Mouse (Mus musculus) liver, embryonic 14.5 days (tissue): ENCODE measurements around the gene Fbxo42. TPM values are rescaled to one million over a fixed set of nuclear protein-coding genes. Genes with fewer than 3 reads are reported as not detected.

ENCODE experiments used
- ATAC-seq: fragments of 200-750 bp; cut with Nextera tagmentation; 2 replicates; pipeline ENCODE4 v1.8.0; 2017; ENCODE audit warnings: moderate number of reproducible peaks, mild to moderate bottlenecking, moderate library complexity; ENCODE audit not compliant: insufficient read depth
- DNase-seq, 3 experiments: peaks; one replicate each; pipeline ENCODE4 v3.0.0-alpha.2; 2012 to 2013; ENCODE audit warnings: low read depth in 3 of 3, low spot score in 3 of 3
- H3K27ac ChIP-seq: fragments of 300-500 bp; sonication (generic); 2 replicates; pipeline ENCODE4 v1.5.1; 2014; ENCODE audit warnings: moderate library complexity, mild to moderate bottlenecking, control low read depth, inconsistent platforms
- H3K27me3 ChIP-seq: fragments of 300-500 bp; sonication (generic); 2 replicates; pipeline ENCODE4 v1.6.1; 2014; ENCODE audit warnings: mild to moderate bottlenecking, low read length, moderate library complexity; ENCODE audit not compliant: control insufficient read depth, insufficient read depth
- H3K36me3 ChIP-seq: fragments of 300-500 bp; sonication (generic); replicated peaks from 2 replicates; pipeline ENCODE4 v1.6.1; 2014; ENCODE audit warnings: low read depth; ENCODE audit not compliant: control insufficient read depth, insufficient read depth
- H3K4me1 ChIP-seq, 2 experiments: fragments of 200-500 bp in 1 of 2; fragments of 300-500 bp in 1 of 2; sonication (generic) in 1 of 2; replicated peaks; 2 replicates each; pipeline ENCODE4 v1.6.1; 2012 to 2014; ENCODE audit warnings: antibody characterized with exemption in 1 of 2, inconsistent platforms in 1 of 2, low read length in 1 of 2; ENCODE audit not compliant: control insufficient read depth in 2 of 2, insufficient read depth in 2 of 2
- H3K4me2 ChIP-seq: fragments of 300-500 bp; sonication (generic); 2 replicates; pipeline ENCODE4 v1.6.1; 2014; ENCODE audit warnings: low read depth, mild to moderate bottlenecking, control low read depth, moderate library complexity
- H3K4me3 ChIP-seq, 2 experiments: fragments of 200-500 bp in 1 of 2; fragments of 300-500 bp in 1 of 2; sonication (generic) in 1 of 2; 2 replicates each; pipeline ENCODE4 v1.5.1; 2012 to 2014; ENCODE audit warnings: low read depth in 2 of 2, low read length in 2 of 2, mild to moderate bottlenecking in 2 of 2, control low read depth in 1 of 2, inconsistent platforms in 1 of 2, moderate library complexity in 1 of 2; ENCODE audit not compliant: insufficient read depth in 1 of 2
- H3K9ac ChIP-seq: fragments of 300-500 bp; sonication (generic); replicated peaks from 2 replicates; pipeline ENCODE4 v1.6.1; 2014; ENCODE audit warnings: mild to moderate bottlenecking, control low read depth, moderate library complexity
- H3K9me3 ChIP-seq: fragments of 300-500 bp; sonication (generic); 2 replicates; pipeline ENCODE4 v1.6.1; 2016; ENCODE audit warnings: low read length, mixed read lengths; ENCODE audit not compliant: control insufficient read depth
- CTCF ChIP-seq: IDR thresholded peaks from 2 replicates; pipeline ENCODE4 v1.5.1; 2016; ENCODE audit warnings: antibody characterized with exemption, low read depth, control low read depth
- EP300 ChIP-seq: IDR thresholded peaks from 2 replicates; pipeline ENCODE4 v1.6.1; 2016; ENCODE audit warnings: antibody characterized with exemption, low read depth
- WGBS: fragments of 180-500 bp; shearing (Covaris S2); extraction: QIAGEN DNeasy Blood & Tissue Kit; methylation state at CpG from one replicate; pipeline ENCODE4 v1.1.7; 2014; ENCODE audit not compliant: insufficient replicate concordance; 5-methylcytosine and 5-hydroxymethylcytosine counted together
- polyA plus RNA-seq, 2 experiments: library from polyadenylated mRNA; depleted of rRNA in 1 of 2; stranded (reverse) in 1 of 2; unstranded in 1 of 2; fragments of >200 nt; fragmentation: Nextera tagmentation in 1 of 2; extraction: Ambion mirVana in 1 of 2; gene quantifications; 2 replicates each; pipeline versions ENCODE4 v1.2.1 to v1.2.3; 2012 to 2014

Gene Fbxo42
- polyA plus RNA-seq, 2 experiments = 8.3 to 17.6 TPM

GRCm38 (mm10) chr4:141240617-141241016 is 92.9 kb downstream of the Fbxo42 start:
- Histone ChIP-seq H3K4me2 (peak overlapping the region; percentile 55), H3K27me3 (peaks cover 67% of the 10 kb centered on the region), H3K4me1 (peaks cover 5 to 9% of the 10 kb centered on the region in 2 experiments), H3K27ac (no peak overlapping the region), H3K9me3 (no peaks in the 10 kb centered on the region), H3K36me3 (no peaks in the 10 kb centered on the region), H3K4me3 (no peak overlapping the region), H3K9ac (no peak overlapping the region)
- WGBS = 2% methylated on average over 14 of the region's 14 CpGs
- ATAC-seq (peak; percentile 46; the same call in 1 of the 2 replicates), DNase-seq (peak in 1 of 3 experiments; percentile 52)
- TF ChIP-seq EP300 = no peak

GRCm38 (mm10) chr4:141241861-141242260 is 94.1 kb downstream of the Fbxo42 start:
- H3K4me2 ChIP-seq = no peak overlapping the region

GRCm38 (mm10) chr4:141242651-141243241 is 95.0 kb downstream of the Fbxo42 start:
- DNase-seq (no peak), ATAC-seq (no peak)
- TF ChIP-seq EP300 = no peak
- no peak for TF ChIP-seq CTCF
- 9% methylated on average over 11 of the region's 11 CpGs for WGBS
- no peak overlapping the region for H3K4me3 ChIP-seq
- H3K27ac ChIP-seq = no peak overlapping the region
- H3K4me2 ChIP-seq = no peak overlapping the region
- H3K9ac ChIP-seq = no peak overlapping the region
- H3K27me3 ChIP-seq = peaks cover 86% of the 10 kb centered on the region
- no peaks in the 10 kb centered on the region for H3K36me3 ChIP-seq
- H3K9me3 ChIP-seq = no peaks in the 10 kb centered on the region
- H3K4me1 ChIP-seq = peaks cover 5 to 9% of the 10 kb centered on the region in 2 experiments

More at GRCm38 (mm10) chr4:141241861-141242260, 94.1 kb downstream of the Fbxo42 start:
- DNase-seq = no peak
- no peaks in the 10 kb centered on the region for H3K9me3 ChIP-seq
- no peak for ATAC-seq
- no peak overlapping the region for H3K9ac ChIP-seq
- peaks cover 77% of the 10 kb centered on the region for H3K27me3 ChIP-seq
- H3K4me3 ChIP-seq = no peak overlapping the region
- WGBS = 22% methylated on average over 15 of the region's 15 CpGs
- TF ChIP-seq CTCF (no peak), EP300 (no peak)
- no peaks in the 10 kb centered on the region for H3K36me3 ChIP-seq
- H3K27ac ChIP-seq = no peak overlapping the region
- H3K4me1 ChIP-seq = peaks cover 5 to 9% of the 10 kb centered on the region in 2 experiments

- ATAC-seq (no peak), DNase-seq (no peak)
- no peak overlapping the region for H3K4me2 ChIP-seq
- peaks cover 5 to 9% of the 10 kb centered on the region in 2 experiments for H3K4me1 ChIP-seq
- no peak for TF ChIP-seq EP300
- no peak for TF ChIP-seq CTCF
- no peaks in the 10 kb centered on the region for H3K9me3 ChIP-seq
- H3K27ac ChIP-seq = no peak overlapping the region
- WGBS = 33% methylated on average over 5 of the region's 5 CpGs
- no peaks in the 10 kb centered on the region for H3K36me3 ChIP-seq
- peaks cover 89% of the 10 kb centered on the region for H3K27me3 ChIP-seq
- no peak overlapping the region for H3K4me3 ChIP-seq
- no peak overlapping the region for H3K9ac ChIP-seq
Measured at GRCm38 (mm10) chr4:141243636-141244035, 95.9 kb downstream of the Fbxo42 start.

GRCm38 (mm10) chr4:141244401-141244800 is 96.7 kb downstream of the Fbxo42 start:
- Histone ChIP-seq H3K9me3 (no peaks in the 10 kb centered on the region), H3K27me3 (peaks cover 89% of the 10 kb centered on the region), H3K9ac (no peak overlapping the region), H3K36me3 (no peaks in the 10 kb centered on the region), H3K27ac (no peak overlapping the region), H3K4me3 (no peak overlapping the region), H3K4me1 (peaks cover 5 to 9% of the 10 kb centered on the region in 2 experiments; a peak in 3 of 4 replicates), H3K4me2 (no peak overlapping the region)
- ATAC-seq (no peak), DNase-seq (no peak)
- no peak for TF ChIP-seq CTCF
- TF ChIP-seq EP300 = no peak
- WGBS = 35% methylated on average over 5 of the region's 5 CpGs
